Mouse (Mus musculus) large intestine, adult 2 months (tissue): ENCODE measurements around the gene Egln1. TPM values are rescaled to one million over a fixed set of nuclear protein-coding genes. Genes with fewer than 3 reads are reported as not detected.

ENCODE experiments used
- DNase-seq: peaks from one replicate; pipeline ENCODE4 v3.0.0-alpha.2; 2012; ENCODE audit warnings: low read depth, low spot score
- WGBS: fragments of 180-500 bp; shearing (Covaris S2); methylation state at CpG from one replicate; pipeline ENCODE4 v1.1.7; 2018; 5-methylcytosine and 5-hydroxymethylcytosine counted together
- polyA plus RNA-seq: library from polyadenylated mRNA; depleted of rRNA; stranded (reverse); fragments of >200 nt; gene quantifications from 2 replicates; pipeline ENCODE4 v1.2.3, GENCODE M21; 2012; rRNA removed

Gene Egln1
- 14.4 and 19.2 TPM in 2 replicates for polyA plus RNA-seq

DNA sequence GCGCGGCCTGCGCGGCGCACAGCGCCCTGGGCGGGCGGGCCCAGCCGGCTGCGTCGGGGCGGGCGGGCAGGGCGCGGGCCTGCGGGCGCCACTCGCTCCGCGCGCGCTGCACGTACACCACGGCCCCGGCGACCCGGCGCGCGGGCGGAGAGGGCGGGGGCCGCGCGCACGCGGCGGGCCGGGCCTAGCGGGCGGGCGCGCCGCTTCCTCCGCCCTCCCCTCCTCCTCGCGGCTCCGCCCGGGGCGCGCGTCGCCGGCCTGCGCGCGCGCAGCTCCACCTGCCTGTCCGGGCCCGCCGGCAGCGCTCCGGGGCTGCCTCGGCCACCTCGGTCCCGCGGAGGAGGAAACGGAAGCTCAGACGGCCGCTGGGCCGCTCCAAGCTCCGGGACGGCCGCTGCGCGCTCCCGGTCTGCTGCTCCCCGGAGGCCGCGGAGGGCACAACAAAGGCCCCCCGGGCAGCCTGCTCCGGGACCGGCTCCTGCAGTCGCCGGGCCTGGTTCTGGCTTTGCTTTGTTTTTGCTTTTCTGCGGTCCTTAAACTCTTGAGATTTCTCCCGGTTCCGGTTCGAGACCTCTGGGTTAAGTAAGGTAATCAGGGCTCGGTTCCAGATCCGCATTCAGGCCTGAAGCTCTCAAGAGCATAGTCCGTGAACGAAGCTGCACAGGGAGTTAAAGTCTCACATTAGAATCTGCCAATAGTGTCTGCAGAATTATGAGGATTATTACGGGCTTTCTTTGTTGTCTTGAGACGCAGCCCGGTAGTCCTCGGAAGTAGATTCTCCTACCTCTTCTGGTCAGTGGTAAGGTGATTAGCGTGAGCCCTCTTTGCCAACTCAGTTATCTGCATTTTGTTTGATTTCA is at the start of gene Egln1:
Gene Egln1 (minus strand): TSS at position 116 of the 860 bp plus-strand sequence.
- 2% methylated on average over 94 of the region's 98 CpGs for WGBS
- DNase-seq: peak; percentile 52

GRCm38 (mm10) chr8:124995776-124996175 is 46.7 kb upstream of the Egln1 start:
- DNase-seq: no peak
- WGBS: 34% methylated on average over 2 of the region's 2 CpGs

- 36% methylated on average over 6 of the region's 6 CpGs for WGBS
- no peak for DNase-seq
Measured at GRCm38 (mm10) chr8:124991668-124991926, 42.5 kb upstream of the Egln1 start.

GRCm38 (mm10) chr8:124990923-124991667 is 42.0 kb upstream of the Egln1 start:
- DNase-seq: no peak
- 9% methylated on average over 17 of the region's 17 CpGs for WGBS

GRCm38 (mm10) chr8:124980828-124981227 is 31.7 kb upstream of the Egln1 start:
- no peak for DNase-seq
- 85% methylated on average over 8 of the region's 8 CpGs for WGBS

DNA sequence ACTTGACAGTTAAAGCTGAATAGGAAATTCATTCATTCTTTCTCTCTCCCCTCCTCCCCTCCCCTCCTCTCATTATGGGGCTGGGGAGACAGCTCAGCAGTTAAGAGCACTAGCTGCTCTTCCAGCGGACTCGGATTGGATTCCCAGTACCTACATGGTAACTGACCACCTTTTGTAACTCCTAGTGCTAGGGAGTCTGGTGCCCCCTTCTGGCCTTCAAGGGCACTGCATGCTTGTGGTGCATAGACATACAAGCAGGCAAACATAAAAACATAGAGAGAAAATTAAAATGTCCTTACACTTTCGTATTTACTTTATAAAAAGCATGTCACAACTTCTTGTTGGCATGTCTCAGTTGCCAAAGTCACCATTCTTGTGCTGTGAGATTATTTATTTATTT is 30.9 kb upstream of the Egln1 start:
- no peak for DNase-seq
- 97% methylated on average over 3 of the region's 3 CpGs for WGBS

DNA sequence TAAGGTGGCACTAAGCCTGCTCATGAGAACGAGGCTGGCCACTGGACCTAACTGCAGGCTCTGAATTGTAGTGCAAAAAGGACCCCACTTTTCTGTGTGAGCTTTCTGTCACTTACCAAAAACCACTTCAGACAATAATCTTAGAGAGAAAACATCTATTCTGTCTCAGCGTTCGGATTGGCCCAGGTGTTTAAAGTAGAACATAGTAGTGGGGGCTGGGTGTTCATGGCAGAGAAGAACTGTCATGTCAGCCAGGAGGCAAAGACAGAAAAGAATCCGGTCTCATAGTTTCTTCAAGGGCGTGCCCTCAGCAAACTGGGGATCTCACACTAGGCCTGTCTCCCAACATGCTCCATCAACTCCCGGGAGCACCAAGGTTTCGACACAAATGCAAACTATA is 28.9 kb upstream of the Egln1 start:
- DNase-seq: no peak
- WGBS: 73% methylated on average over 7 of the region's 7 CpGs

GRCm38 (mm10) chr8:124976211-124976610 is 27.1 kb upstream of the Egln1 start:
- DNase-seq: no peak
- 82% methylated on average over 6 of the region's 6 CpGs for WGBS

- no peak for DNase-seq
- WGBS: 61% methylated on average over 4 of the region's 4 CpGs
Measured at GRCm38 (mm10) chr8:124974254-124974653, 25.1 kb upstream of the Egln1 start.

DNA sequence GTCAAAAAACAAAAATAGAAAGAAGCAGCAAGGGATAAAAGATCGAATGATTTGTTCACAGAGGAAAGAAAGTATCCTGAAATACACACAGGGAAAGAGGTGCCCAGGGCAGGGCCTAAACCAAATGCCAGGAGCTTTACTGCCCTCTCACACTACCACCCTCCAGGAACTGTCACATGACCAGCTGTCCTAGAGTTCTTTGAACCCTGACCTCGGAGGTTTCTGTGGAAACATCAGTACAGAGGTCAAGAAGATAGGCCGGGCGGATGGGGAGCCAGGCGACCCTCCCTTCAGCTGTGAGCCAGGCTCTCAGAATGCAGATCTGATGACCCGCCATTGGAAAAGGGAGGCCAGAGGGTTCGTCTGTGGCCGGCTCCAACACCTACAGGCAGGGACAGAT is 24.1 kb upstream of the Egln1 start:
- DNase-seq: no peak

DNA sequence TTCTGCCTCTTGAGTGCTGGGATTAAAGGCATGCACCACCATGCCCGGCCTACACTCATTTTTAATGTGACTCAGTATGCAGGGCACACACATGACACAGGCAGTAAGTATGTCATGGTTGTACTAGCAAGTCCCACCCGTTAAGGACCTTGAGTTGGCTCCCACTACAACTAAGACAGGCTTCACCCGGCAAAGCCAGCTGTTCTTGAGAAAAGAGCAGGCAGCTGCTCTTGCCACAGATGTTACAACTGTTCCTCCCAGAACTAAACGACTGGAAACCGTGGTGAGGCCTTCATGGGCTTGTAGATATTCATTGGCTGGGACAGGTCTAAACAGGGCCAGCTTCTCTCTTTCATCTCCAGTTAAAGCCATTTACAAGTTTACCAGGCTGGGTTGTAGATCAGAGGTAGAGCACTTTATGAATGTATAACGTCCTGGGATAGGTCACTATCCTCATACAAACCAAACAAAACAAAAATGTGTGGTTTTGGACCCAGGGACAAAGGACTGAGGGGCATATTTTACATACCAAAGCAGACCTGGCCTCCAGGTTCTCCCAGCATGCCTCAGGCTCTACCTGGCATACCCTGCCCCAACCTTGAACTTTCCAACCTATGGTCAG is 21.3 kb upstream of the Egln1 start:
- WGBS: 37% methylated on average over 6 of the region's 6 CpGs
- no peak for DNase-seq

More for the DNA sequence above, 24.1 kb upstream of the Egln1 start:
- 71% methylated on average over 8 of the region's 8 CpGs for WGBS

- no peak for DNase-seq
- 62% methylated on average over 8 of the region's 8 CpGs for WGBS
Measured at GRCm38 (mm10) chr8:124964966-124965365, 15.8 kb upstream of the Egln1 start.

GRCm38 (mm10) chr8:124963246-124963645 is 14.1 kb upstream of the Egln1 start:
- 54% methylated on average over 5 of the region's 5 CpGs for WGBS

GRCm38 (mm10) chr8:124960226-124960880 is 11.2 kb upstream of the Egln1 start:
- 31% methylated on average over 8 of the region's 8 CpGs for WGBS
- no peak for DNase-seq

More at GRCm38 (mm10) chr8:124963246-124963645, 14.1 kb upstream of the Egln1 start:
- no peak for DNase-seq

- WGBS: 55% methylated on average over 8 of the region's 8 CpGs
- no peak for DNase-seq
Measured at GRCm38 (mm10) chr8:124959462-124960225, 10.5 kb upstream of the Egln1 start.

DNA sequence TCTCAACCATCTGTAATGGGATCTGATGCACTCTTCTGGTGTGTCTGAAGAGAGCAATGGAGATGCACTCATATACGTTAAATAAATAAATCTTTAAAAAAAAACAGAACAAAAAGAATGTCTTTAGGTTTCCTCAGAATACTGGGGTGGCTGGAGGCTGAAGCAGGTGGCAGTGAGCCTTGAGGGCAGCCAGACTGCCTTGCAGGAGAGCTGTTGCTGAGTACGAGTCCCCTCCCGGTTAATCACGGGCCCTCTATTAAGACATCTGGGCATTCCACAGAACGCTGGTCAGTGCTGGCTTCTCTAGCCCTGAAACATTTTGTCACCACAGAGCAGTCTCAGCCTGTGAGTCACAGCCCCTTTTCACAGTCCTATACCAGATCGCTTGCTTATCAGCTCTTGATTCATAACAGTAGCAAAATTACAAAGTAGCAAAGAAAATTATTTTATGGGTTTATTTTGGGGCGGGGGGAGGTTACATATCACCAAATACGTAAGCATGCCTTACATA is 5.5 kb upstream of the Egln1 start:
- no peak for DNase-seq
- 66% methylated on average over 8 of the region's 8 CpGs for WGBS

- no peak for DNase-seq
- 62% methylated on average over 7 of the region's 7 CpGs for WGBS
Measured at GRCm38 (mm10) chr8:124953188-124953587, 4.1 kb upstream of the Egln1 start.

- 50% methylated on average over 2 of the region's 2 CpGs for WGBS
Measured at GRCm38 (mm10) chr8:124950865-124951264, 1.7 kb upstream of the Egln1 start.

GRCm38 (mm10) chr8:124950069-124950456 is 939 bp upstream of the Egln1 start:
- no peak for DNase-seq
- 5% methylated on average over 10 of the region's 10 CpGs for WGBS

More at GRCm38 (mm10) chr8:124950865-124951264, 1.7 kb upstream of the Egln1 start:
- no peak for DNase-seq
